Mouse (Mus musculus): ENCODE results near the gene Pkn1.

The Pkn1 gene

GRCm38 (mm10) chr8:83698661-83699453, at the start of gene Pkn1:
Pkn1 (minus strand) TSS chr8:83699179.
- DNase-seq (ENCODE audit: low read depth in 2 of 2, low spot score in 2 of 2), result no peak

GRCm38 (mm10) chr8:83748708-83749107, 49.7 kb upstream of the Pkn1 start:
- DNase-seq (ENCODE audit: low read depth in 2 of 2, low spot score in 2 of 2), result peak; percentile 82 to 87

GRCm38 (mm10) chr8:83747661-83748346, 48.8 kb upstream of the Pkn1 start:
- DNase-seq (ENCODE audit: low read depth in 2 of 2, low spot score in 2 of 2), result peak; percentile 65

- DNase-seq (ENCODE audit: low read depth in 2 of 2, low spot score in 2 of 2), result no peak
Observed at GRCm38 (mm10) chr8:83744070-83744469, 45.1 kb upstream of the Pkn1 start.

- DNase-seq (ENCODE audit: low read depth in 2 of 2, low spot score in 2 of 2), result no peak
Observed at GRCm38 (mm10) chr8:83742968-83743367, 44.0 kb upstream of the Pkn1 start.

GRCm38 (mm10) chr8:83741849-83742655, 43.1 kb upstream of the Pkn1 start:
- peak; percentile 45 to 60 for DNase-seq (ENCODE audit: low read depth in 2 of 2, low spot score in 2 of 2)

GRCm38 (mm10) chr8:83740976-83741741, 42.2 kb upstream of the Pkn1 start, which contains the start of gene Adgre5:
Adgre5 (minus strand) TSS chr8:83741326.
- DNase-seq (ENCODE audit: low read depth in 2 of 2, low spot score in 2 of 2), result peak; percentile 44 to 49

- DNase-seq (ENCODE audit: low read depth in 2 of 2, low spot score in 2 of 2), result no peak
Observed at GRCm38 (mm10) chr8:83740586-83740975, 41.6 kb upstream of the Pkn1 start.

- peak; percentile 79 to 80 for DNase-seq (ENCODE audit: low read depth in 2 of 2, low spot score in 2 of 2)
Observed at GRCm38 (mm10) chr8:83739711-83740468, 40.9 kb upstream of the Pkn1 start.

GRCm38 (mm10) chr8:83738949-83739710, 40.2 kb upstream of the Pkn1 start:
- DNase-seq (ENCODE audit: low read depth in 2 of 2, low spot score in 2 of 2), result no peak

GRCm38 (mm10) chr8:83737852-83738562, 39.0 kb upstream of the Pkn1 start:
- DNase-seq (ENCODE audit: low read depth in 2 of 2, low spot score in 2 of 2), result no peak

- DNase-seq (ENCODE audit: low read depth in 2 of 2, low spot score in 2 of 2), result no peak
Observed at GRCm38 (mm10) chr8:83737346-83737745, 38.4 kb upstream of the Pkn1 start.

GRCm38 (mm10) chr8:83736681-83737080, 37.7 kb upstream of the Pkn1 start:
- peak; percentile 88 to 92 for DNase-seq (ENCODE audit: low read depth in 2 of 2, low spot score in 2 of 2)

GRCm38 (mm10) chr8:83732919-83733318, 33.9 kb upstream of the Pkn1 start:
- no peak for DNase-seq (ENCODE audit: low read depth in 2 of 2, low spot score in 2 of 2)

GRCm38 (mm10) chr8:83731906-83732305, 32.9 kb upstream of the Pkn1 start:
- DNase-seq (ENCODE audit: low read depth in 2 of 2, low spot score in 2 of 2), result no peak

- DNase-seq (ENCODE audit: low read depth in 2 of 2, low spot score in 2 of 2), result peak in 1 of 2 experiments; percentile 51
Observed at GRCm38 (mm10) chr8:83729009-83729807, 30.2 kb upstream of the Pkn1 start.

- DNase-seq (ENCODE audit: low read depth in 2 of 2, low spot score in 2 of 2), result no peak
Observed at GRCm38 (mm10) chr8:83725521-83726102, 26.6 kb upstream of the Pkn1 start.

Data from CD8-positive naive resting alpha-beta T cell, adult 2 months (primary cell).